Mouse (Mus musculus) T-cell, adult 66 days (primary cell): ENCODE results near the gene Tmem230. TPM values are rescaled to one million over a fixed set of nuclear protein-coding genes. Genes with fewer than 3 reads are reported as not detected.

Experiments
- total RNA-seq, 2 experiments: library from RNA; stranded (reverse); gene quantifications; 3 replicates in 1 of 2; 4 replicates in 1 of 2; pipeline ENCODE4 v1.2.4; 2023

The Tmem230 gene
- 10 to 100 TPM; 24.6 to 28.8 TPM for total RNA-seq

DNA sequence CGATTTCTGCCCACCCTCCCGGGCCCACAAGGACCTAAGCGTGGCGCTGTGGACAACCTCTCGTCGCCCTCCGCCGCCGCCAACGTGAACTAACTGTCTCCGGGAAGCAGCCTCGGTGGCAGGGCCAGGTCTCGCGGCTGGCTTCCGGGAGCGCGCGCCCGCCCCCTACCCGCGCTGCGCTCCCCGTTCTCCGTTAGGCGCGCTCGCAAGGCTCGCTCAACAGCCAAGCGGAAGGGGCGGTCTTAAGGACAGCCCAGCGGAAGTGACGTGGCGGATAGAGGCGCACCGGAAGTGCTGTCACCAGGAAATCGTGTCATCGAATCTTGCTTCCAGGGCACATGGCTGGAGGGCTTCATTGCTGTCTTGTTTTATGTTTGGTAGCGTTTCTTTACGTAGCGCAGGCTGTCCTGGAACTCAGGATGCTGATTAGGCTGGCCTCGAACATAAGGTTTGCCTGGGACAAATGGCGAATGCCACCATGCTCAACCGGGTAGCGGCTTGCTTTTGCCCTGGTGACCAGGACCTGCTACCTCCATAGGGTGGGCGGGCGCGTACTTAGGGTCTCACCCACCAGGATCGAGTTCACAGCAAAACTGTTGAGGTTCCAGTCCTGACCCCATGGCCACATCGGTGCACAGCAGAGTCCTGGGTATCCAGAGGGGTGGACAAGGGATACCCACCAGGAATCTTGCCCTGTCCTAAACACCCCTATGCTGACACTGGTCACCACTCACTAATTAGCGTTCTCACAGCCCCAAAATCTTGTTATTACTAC lies at the start of gene Tmem230:
Tmem230 (minus strand) TSS at position 269 of the 775 bp plus-strand sequence.

DNA sequence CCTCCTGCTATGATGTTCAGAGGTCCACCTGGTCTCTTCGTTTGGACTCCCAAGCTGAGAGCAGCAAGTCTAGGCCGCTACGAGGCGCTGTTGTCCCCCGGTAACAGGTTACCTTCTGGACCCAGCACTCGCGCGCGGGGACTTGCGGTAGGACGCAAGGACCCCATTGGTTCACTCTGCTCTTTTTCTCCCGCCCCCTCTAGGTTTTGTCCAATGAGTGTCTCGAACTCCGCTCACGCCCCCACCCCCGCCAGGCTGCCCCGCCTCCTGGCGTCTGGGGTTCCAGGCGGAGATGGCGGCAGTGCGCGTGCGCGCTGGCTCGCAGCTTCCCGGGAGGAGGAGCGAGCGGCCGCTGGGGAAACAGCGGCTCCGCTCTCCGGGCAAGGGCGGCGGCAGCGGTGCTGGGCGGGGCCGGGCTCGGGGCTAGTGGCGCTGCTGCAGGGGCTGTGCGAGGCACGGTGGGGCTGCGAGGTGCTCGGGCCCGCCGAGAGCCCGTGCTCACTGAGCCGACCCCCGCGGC lies 15.3 kb upstream of the Tmem230 start, which contains the start of gene Cds2:
Cds2 (plus strand) TSS at position 270 of the 520 bp plus-strand sequence.

DNA sequence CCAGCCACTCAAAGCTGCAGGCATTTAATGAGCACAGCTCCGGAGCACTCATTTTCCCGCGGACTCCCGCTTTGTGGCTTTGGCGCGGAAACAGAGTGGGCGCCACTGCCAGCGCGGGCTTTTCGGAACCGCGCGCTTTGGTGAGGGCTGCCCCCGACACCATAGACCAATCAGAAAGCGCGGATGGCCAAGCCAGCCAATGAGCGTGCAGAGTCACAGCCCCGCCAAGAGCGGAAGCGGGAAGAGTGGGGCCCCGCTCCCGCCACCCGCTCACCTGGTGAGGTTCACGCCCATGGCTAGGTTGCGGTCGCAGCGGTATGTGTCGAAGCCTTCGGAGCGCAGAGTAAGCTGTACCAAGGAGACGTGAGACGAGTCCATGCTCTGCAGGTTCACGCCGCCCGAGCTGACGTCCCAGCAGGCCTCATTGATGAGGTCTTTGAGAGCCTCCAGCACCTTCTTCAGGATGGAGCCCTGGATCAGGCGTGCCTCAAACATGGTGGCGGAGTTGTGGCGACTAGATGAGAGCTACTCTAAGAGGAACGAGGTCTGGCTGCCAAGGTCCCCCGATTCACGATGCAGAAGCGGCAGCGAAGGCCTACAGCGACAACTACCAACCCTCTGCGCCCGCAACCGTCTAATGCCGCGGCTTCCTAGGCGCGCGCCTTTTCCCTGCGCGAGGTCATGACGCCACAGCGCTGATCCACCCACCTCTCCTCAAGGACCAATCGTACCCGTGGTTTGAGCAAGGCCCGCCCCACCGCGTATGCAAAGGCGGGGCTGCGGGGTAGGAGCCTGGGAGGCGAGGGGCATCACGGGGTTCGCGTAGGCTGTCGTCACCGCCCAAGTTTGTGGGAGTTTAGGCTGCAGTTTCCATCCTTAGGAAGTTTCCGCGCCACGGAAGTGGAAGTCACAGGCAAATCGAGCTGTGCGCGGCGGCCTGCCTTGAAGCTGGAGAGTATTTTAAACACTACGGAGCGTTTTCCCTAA lies 5.2 kb upstream of the Tmem230 start, which contains the start of gene Pcna:
Pcna (minus strand) TSS at position 773 of the 987 bp plus-strand sequence.

Other genes with a start within 250 kb of the Tmem230 start
- gene Rassf2, start 217.5 kb downstream of the Tmem230 start, total RNA-seq = 100 to 1,000 TPM; 203 to 219 TPM
- gene Slc23a2, start 102.7 kb downstream of the Tmem230 start, total RNA-seq = 10 to 100 TPM; 32.8 to 44.2 TPM
- 100 to 1,000 TPM; 235 to 266 TPM for gene Pcna, start 5.5 kb upstream of the Tmem230 start, total RNA-seq
- 10 to 100 TPM; 93.8 to 96.0 TPM for gene Cds2, start 15.3 kb upstream of the Tmem230 start, total RNA-seq
- gene Prokr2, start 137.6 kb upstream of the Tmem230 start, total RNA-seq = not detected